Mouse (Mus musculus) brain, embryonic 18.5 days (tissue): ENCODE measurements around the gene Ptpn13.

Experiments used
- DNase-seq: peaks from one replicate; pipeline ENCODE4 v3.0.0-alpha.2; 2012; ENCODE audit warnings: low read depth, low spot score

The Ptpn13 gene

GRCm38 (mm10) chr5:103516555-103516954 lies 91.6 kb downstream of the Ptpn13 start:
- DNase-seq, result no peak

GRCm38 (mm10) chr5:103517641-103518040 lies 92.6 kb downstream of the Ptpn13 start:
- no peak for DNase-seq

- DNase-seq, result no peak
Observed at GRCm38 (mm10) chr5:103518797-103519468, 93.9 kb downstream of the Ptpn13 start.

GRCm38 (mm10) chr5:103522371-103522770 lies 97.4 kb downstream of the Ptpn13 start:
- no peak for DNase-seq

GRCm38 (mm10) chr5:103526668-103527436 lies 101.9 kb downstream of the Ptpn13 start:
- no peak for DNase-seq

GRCm38 (mm10) chr5:103527437-103527718 lies 102.4 kb downstream of the Ptpn13 start:
- no peak for DNase-seq

- no peak for DNase-seq
Observed at GRCm38 (mm10) chr5:103530214-103530613, 105.2 kb downstream of the Ptpn13 start.

GRCm38 (mm10) chr5:103532841-103533390 lies 107.9 kb downstream of the Ptpn13 start:
- no peak for DNase-seq

GRCm38 (mm10) chr5:103534454-103534853 lies 109.5 kb downstream of the Ptpn13 start:
- DNase-seq, result no peak

- DNase-seq, result no peak
Observed at GRCm38 (mm10) chr5:103537429-103537828, 112.4 kb downstream of the Ptpn13 start.

- no peak for DNase-seq
Observed at GRCm38 (mm10) chr5:103540612-103541011, 115.6 kb downstream of the Ptpn13 start.

- no peak for DNase-seq
Observed at GRCm38 (mm10) chr5:103541136-103541535, 116.1 kb downstream of the Ptpn13 start.

- peak; percentile 59 for DNase-seq
Observed at GRCm38 (mm10) chr5:103541542-103541941, 116.5 kb downstream of the Ptpn13 start.

GRCm38 (mm10) chr5:103545381-103546000 lies 120.5 kb downstream of the Ptpn13 start:
- DNase-seq, result no peak

- no peak for DNase-seq
Observed at GRCm38 (mm10) chr5:103554769-103555168, 129.8 kb downstream of the Ptpn13 start.

GRCm38 (mm10) chr5:103560546-103560945 lies 135.6 kb downstream of the Ptpn13 start:
- no peak for DNase-seq

GRCm38 (mm10) chr5:103568034-103568433 lies 143.0 kb downstream of the Ptpn13 start:
- DNase-seq, result no peak

- no peak for DNase-seq
Observed at GRCm38 (mm10) chr5:103569446-103569845, 144.5 kb downstream of the Ptpn13 start.

GRCm38 (mm10) chr5:103579680-103580420 lies 154.9 kb downstream of the Ptpn13 start:
- DNase-seq, result no peak

- DNase-seq, result no peak
Observed at GRCm38 (mm10) chr5:103587219-103587618, 162.2 kb downstream of the Ptpn13 start.

GRCm38 (mm10) chr5:103591846-103592245 lies 166.9 kb downstream of the Ptpn13 start:
- DNase-seq, result no peak

GRCm38 (mm10) chr5:103592706-103593105 lies 167.7 kb downstream of the Ptpn13 start:
- no peak for DNase-seq
